Mouse (Mus musculus): ENCODE measurements at regions not wholly inside any gene's neighbourhood (a gene's known extent, or its start where the extent isn't known, plus 50 kb on each side); places are given as distances from the start of the nearest gene placed in this dataset.
A peak's percentile ranks its signal among the peaks of the same experiment; 100 is the strongest.

DNA sequence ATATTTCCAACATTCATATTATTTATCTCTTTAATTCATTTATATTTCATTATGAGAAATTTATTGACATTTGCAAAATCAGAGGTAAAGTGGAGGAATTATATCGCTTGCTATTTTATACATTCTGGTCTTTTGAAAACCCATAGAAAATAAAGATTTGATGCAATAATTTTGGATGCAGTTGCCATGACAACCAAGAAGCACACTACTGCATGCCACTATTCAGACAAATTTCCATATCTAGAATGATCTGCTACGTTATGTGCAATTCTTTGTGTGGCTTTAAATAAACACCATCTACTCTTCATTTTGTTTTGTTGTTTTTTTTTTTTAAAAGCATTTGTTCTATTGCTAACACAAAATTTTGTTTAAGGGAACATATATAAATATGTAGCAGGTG lies 474.4 kb downstream of the Pcdh18 start:
- peak; percentile 0 for DNase-seq (ENCODE audit: low spot score)

DNA sequence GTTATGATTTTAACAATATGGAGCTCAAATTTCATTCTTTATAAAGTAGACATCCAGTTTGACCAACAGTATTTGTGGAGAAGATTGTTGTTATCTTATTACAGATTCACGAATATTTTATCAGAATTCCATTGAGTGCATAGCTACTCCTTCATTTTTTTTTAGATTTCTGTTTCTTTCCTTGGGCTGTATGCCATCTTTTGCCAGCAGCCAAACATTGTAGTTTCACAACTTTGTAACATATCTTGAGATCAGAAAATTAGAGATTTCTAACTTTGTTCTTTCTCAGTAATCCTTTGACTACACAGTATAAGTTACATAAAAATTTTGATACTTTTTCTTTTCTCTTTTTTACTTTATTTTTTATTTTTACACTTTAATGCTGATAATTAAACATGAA lies 478.8 kb downstream of the Pcdh18 start:
- no peak for DNase-seq (ENCODE audit: low spot score)

DNA sequence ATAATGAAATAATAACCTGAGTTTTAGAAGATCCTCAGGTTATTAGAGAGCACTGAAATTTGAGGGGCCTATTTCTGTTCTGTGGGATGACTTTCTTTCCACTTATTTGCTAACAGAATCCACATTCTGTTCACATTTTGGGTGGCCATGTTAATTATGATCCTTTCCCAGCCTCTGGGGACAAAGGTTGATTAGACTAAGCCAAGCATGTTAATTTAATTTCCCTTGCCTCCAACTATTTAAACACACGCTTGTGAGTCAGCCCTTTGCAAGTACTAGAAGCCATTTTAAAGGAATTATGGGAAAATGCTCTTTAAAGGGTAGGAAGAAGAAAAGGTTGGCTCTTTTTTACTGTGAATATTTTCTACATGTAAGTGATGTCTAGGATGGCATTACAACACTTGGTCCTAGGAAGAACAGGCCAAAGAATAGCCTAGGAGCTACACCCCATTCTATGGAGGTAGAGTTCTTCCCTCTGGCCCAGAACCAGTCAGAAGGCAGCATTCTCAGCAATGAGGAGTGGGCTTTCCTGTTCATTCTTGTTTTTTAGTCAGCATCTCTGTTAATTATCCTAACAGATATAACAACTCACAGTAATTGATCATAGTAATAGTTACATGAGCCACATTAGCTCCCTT lies 482.7 kb downstream of the Pcdh18 start:
- peak; percentile 74 for DNase-seq (ENCODE audit: low spot score)

DNA sequence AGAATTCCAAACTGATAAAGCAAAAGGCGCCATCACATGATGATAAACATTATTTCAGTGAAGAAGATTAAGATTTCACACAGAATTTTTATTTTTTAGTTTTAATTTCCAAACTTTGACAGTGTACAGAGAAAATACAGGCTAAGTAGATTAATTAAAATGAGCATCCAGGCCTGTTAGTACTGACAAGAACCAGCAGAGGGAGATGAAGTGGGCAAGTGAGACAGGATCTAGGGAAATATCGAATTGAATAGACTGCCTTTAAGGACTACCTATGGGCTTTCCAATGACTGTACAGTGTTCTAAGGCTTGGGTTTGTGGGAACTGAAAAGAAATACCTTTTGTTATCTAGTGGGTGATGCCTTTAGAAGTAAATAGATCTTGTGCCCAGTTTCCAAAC lies 491.1 kb downstream of the Pcdh18 start:
- DNase-seq (ENCODE audit: low spot score): peak; percentile 49

Measured in retina, embryonic 14.5 days (tissue).